Mouse (Mus musculus) hindbrain, embryonic 15.5 days (tissue): ENCODE results near the gene Hcn2. TPM values are rescaled to one million over a fixed set of nuclear protein-coding genes. Genes with fewer than 3 reads are reported as not detected.

Source experiments
- ATAC-seq: fragments of 200-750 bp; cut with Nextera tagmentation; 2 replicates; pipeline ENCODE4 v1.8.0; 2017; ENCODE audit warnings: low read depth, moderate number of reproducible peaks, moderate TSS enrichment; ENCODE audit not compliant: low FRiP score
- H3K27ac ChIP-seq: fragments of 300-500 bp; sonication (generic); replicated peaks from 2 replicates; pipeline ENCODE4 v1.5.1; 2015; ENCODE audit warnings: mild to moderate bottlenecking, inconsistent platforms
- H3K27me3 ChIP-seq: fragments of 300-500 bp; sonication (generic); 2 replicates; pipeline ENCODE4 v1.6.1; 2015; ENCODE audit warnings: control low read depth, inconsistent platforms
- H3K36me3 ChIP-seq: fragments of 300-500 bp; sonication (generic); 2 replicates; pipeline ENCODE4 v1.6.1; 2015; ENCODE audit warnings: control low read depth, inconsistent platforms
- H3K4me1 ChIP-seq: fragments of 300-500 bp; sonication (generic); replicated peaks from 2 replicates; pipeline ENCODE4 v1.6.1; 2015; ENCODE audit warnings: control low read depth, inconsistent platforms
- H3K4me2 ChIP-seq: fragments of 300-500 bp; sonication (generic); 2 replicates; pipeline ENCODE4 v1.6.1; 2015; ENCODE audit warnings: moderate library complexity, mild to moderate bottlenecking, inconsistent platforms
- H3K4me3 ChIP-seq: fragments of 300-500 bp; sonication (generic); 2 replicates; pipeline ENCODE4 v1.5.1; 2015; ENCODE audit warnings: mild to moderate bottlenecking, inconsistent platforms
- H3K9ac ChIP-seq: fragments of 300-500 bp; sonication (generic); 2 replicates; pipeline ENCODE4 v1.6.1; 2015; ENCODE audit warnings: inconsistent platforms
- H3K9me3 ChIP-seq: fragments of 300-500 bp; sonication (generic); 2 replicates; pipeline ENCODE4 v1.6.1; 2016; ENCODE audit warnings: control low read depth, inconsistent platforms
- WGBS: fragments of 180-500 bp; shearing (Covaris S2); methylation state at CpG from one replicate; pipeline ENCODE4 v1.1.7; 2015; 5-methylcytosine and 5-hydroxymethylcytosine counted together
- polyA plus RNA-seq: library from polyadenylated mRNA; unstranded; fragments of >200 nt; fragmentation: Nextera tagmentation; extraction: Ambion mirVana; gene quantifications from 2 replicates; pipeline ENCODE4 v1.2.1, GENCODE M21; 2015

Hcn2 gene
- polyA plus RNA-seq, 1 experiment from 2014 or later: 2.8 TPM

DNA sequence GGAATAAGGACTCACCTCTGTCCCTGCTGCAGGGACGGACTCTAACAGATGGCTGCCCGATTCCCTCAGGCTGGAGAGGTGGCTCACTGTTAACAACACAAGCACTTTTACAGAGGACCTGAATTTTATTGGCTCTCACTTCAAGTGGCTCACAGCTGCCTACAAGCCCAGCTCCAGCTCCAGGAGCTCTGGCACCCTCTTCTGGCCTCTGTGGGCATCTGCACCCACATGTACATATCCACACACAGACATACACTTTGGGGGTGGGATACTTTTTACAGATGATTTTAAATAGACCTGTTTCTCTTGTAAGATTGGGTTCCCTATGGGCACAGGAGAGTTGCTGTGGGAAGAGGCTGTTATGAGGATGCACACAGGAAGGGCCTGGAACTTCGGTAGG lies 55.9 kb downstream of the Hcn2 start:
- Histone ChIP-seq H3K27me3 (peaks cover 8% of the 10 kb centered on the region; the same call in 1 of the 2 replicates), H3K27ac (no peak overlapping the region), H3K9ac (no peak overlapping the region), H3K9me3 (no peaks in the 10 kb centered on the region), H3K4me2 (no peak overlapping the region), H3K4me3 (no peak overlapping the region), H3K36me3 (no peaks in the 10 kb centered on the region), H3K4me1 (peaks cover 19% of the 10 kb centered on the region)
- no peak for ATAC-seq
- 94% methylated on average over 3 of the region's 3 CpGs for WGBS

GRCm38 (mm10) chr10:79773208-79773607 lies 56.8 kb downstream of the Hcn2 start:
- H3K27ac ChIP-seq: no peak overlapping the region
- H3K9ac ChIP-seq: no peak overlapping the region
- no peaks in the 10 kb centered on the region for H3K9me3 ChIP-seq
- peaks cover 12% of the 10 kb centered on the region for H3K27me3 ChIP-seq
- H3K4me2 ChIP-seq: no peak overlapping the region
- H3K36me3 ChIP-seq: no peaks in the 10 kb centered on the region
- 89% methylated on average over 2 of the region's 2 CpGs for WGBS
- H3K4me3 ChIP-seq: no peak overlapping the region
- no peak for ATAC-seq
- H3K4me1 ChIP-seq: peaks cover 16% of the 10 kb centered on the region

- no peak overlapping the region for H3K4me2 ChIP-seq
- 68% methylated on average over 5 of the region's 5 CpGs for WGBS
- no peaks in the 10 kb centered on the region for H3K36me3 ChIP-seq
- no peak overlapping the region for H3K4me3 ChIP-seq
- no peak overlapping the region for H3K27ac ChIP-seq
- peaks cover 14% of the 10 kb centered on the region for H3K4me1 ChIP-seq
- no peak for ATAC-seq
- H3K9me3 ChIP-seq: no peaks in the 10 kb centered on the region
- H3K9ac ChIP-seq: no peak overlapping the region
- peaks cover 19% of the 10 kb centered on the region for H3K27me3 ChIP-seq
These were observed 58.2 kb downstream of the Hcn2 start for GRCm38 (mm10) chr10:79774486-79775279.

DNA sequence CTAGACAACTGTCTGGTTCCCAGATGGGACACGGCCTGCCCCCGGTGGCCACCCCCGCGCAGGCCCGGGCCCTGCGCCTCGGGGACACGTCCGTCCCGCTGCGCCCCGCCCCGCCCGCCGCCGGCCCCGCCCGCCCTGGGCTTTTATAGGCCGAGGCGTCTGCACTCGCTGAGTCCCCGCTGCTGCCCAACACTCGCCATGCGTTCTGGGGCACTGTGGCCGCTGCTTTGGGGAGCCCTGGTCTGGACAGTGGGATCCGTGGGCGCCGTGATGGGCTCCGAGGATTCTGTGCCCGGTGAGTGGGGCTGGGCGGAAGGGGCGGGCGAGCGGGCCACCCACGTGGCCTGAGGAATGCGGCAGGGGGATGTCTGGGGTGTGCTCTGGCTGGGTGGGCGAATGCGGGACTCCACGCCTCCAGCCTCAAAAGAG lies 60.7 kb downstream of the Hcn2 start, which contains the start of gene Fstl3:
Gene Fstl3 (plus strand): TSS at position 170 of the 429 bp plus-strand sequence.
- ATAC-seq: no peak
- Histone ChIP-seq H3K4me1 (peaks cover 28% of the 10 kb centered on the region), H3K9me3 (no peaks in the 10 kb centered on the region), H3K9ac (no peak within 1 kb of the TSS), H3K27me3 (peaks cover 26% of the 10 kb centered on the region), H3K27ac (no peak within 1 kb of the TSS), H3K4me2 (peak within 1 kb of the TSS; percentile 47), H3K36me3 (no peaks in the 10 kb centered on the region), H3K4me3 (peak within 1 kb of the TSS; percentile 22)
- 1% methylated on average over 33 of the region's 39 CpGs for WGBS

- Histone ChIP-seq H3K4me3 (no peak overlapping the region), H3K4me1 (peaks cover 28% of the 10 kb centered on the region), H3K4me2 (no peak overlapping the region), H3K36me3 (no peaks in the 10 kb centered on the region), H3K27ac (no peak overlapping the region), H3K9ac (no peak overlapping the region), H3K9me3 (no peaks in the 10 kb centered on the region), H3K27me3 (peaks cover 28% of the 10 kb centered on the region)
- no peak for ATAC-seq
- 4% methylated on average over 15 of the region's 15 CpGs for WGBS
These were observed 61.6 kb downstream of the Hcn2 start for GRCm38 (mm10) chr10:79778006-79778405.

DNA sequence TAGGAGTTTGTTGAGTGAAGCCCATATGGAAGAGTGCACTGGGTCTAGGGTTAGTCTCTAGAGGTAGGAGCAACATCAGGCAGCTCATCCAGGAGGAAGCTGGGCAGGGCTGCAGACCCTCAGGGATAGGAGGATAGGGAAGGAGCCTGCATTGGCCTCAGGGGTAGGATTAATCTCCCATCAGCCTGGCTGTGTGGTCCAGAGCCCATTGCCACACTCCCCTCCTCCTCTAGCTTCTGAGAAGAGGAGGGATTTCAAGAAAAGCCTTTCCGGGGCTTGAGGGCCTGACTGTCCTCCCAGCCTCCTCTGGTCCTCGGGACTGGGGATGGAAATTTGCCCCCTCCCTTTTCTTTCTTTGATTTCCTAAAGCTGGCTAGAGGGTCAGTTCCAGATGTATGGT lies 62.8 kb downstream of the Hcn2 start:
- peaks cover 30% of the 10 kb centered on the region for H3K27me3 ChIP-seq
- H3K9me3 ChIP-seq: no peaks in the 10 kb centered on the region
- H3K27ac ChIP-seq: no peak overlapping the region
- H3K9ac ChIP-seq: no peak overlapping the region
- H3K4me2 ChIP-seq: no peak overlapping the region
- H3K4me1 ChIP-seq: peaks cover 28% of the 10 kb centered on the region
- ATAC-seq: no peak
- H3K36me3 ChIP-seq: no peaks in the 10 kb centered on the region
- no peak overlapping the region for H3K4me3 ChIP-seq
- WGBS: 17% methylated on average over 2 of the region's 2 CpGs

DNA sequence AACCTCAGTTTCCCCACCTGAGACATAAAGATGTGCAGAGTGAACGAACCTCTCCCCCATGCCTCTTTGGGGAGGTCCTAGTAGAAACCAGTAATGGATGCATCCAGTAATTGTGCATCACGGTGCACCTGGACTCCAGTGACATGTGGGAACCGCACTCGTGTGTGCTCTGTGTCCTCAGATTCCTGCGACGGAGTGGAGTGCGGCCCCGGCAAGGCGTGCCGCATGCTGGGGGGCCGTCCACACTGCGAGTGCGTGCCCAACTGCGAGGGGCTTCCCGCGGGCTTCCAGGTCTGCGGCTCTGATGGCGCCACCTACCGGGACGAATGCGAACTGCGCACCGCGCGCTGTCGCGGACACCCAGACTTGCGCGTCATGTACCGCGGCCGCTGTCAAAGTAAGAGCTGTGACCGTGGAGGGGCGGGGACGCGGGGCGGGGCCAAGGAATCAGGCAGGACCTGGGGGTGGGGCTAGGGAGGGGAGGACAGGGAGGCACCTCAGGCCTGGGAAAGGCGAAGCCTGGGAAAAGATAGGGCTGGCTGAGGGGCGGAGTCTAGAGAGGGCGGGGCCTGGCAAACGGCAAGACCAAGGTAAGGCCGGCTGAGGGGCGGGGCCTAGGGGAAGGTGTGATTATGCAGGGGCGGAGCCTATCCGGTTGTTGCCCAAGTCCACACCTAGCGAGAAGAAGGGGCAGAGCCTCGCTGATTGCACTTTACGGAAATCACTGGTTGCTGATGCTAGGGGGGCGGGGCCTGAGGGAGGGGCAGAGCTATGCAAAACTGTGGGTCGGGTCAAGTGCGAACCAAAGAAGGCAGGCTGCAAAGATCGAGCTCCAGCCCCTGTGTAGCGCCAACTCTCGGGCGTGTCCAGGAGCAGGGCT lies 63.6 kb downstream of the Hcn2 start:
- Histone ChIP-seq H3K36me3 (no peaks in the 10 kb centered on the region), H3K9ac (peak overlapping the region; percentile 47; the same call in 1 of the 2 replicates), H3K4me3 (peak overlapping the region; percentile 49), H3K27me3 (peaks cover 30% of the 10 kb centered on the region), H3K9me3 (no peaks in the 10 kb centered on the region), H3K27ac (peak overlapping the region; percentile 61), H3K4me1 (peaks cover 28% of the 10 kb centered on the region), H3K4me2 (peak overlapping the region; percentile 89)
- 1% methylated on average over 55 of the region's 55 CpGs for WGBS
- ATAC-seq: peak; percentile 94

GRCm38 (mm10) chr10:79780664-79781015 lies 64.2 kb downstream of the Hcn2 start:
- peaks cover 30% of the 10 kb centered on the region for H3K27me3 ChIP-seq
- H3K4me2 ChIP-seq: peak overlapping the region; percentile 89
- H3K9me3 ChIP-seq: no peaks in the 10 kb centered on the region
- WGBS: 1% methylated on average over 13 of the region's 13 CpGs
- H3K4me1 ChIP-seq: peaks cover 28% of the 10 kb centered on the region
- H3K9ac ChIP-seq: peak overlapping the region; percentile 47; the same call in 1 of the 2 replicates
- no peaks in the 10 kb centered on the region for H3K36me3 ChIP-seq
- ATAC-seq: no peak
- peak overlapping the region; percentile 61 for H3K27ac ChIP-seq
- peak overlapping the region; percentile 49 for H3K4me3 ChIP-seq

DNA sequence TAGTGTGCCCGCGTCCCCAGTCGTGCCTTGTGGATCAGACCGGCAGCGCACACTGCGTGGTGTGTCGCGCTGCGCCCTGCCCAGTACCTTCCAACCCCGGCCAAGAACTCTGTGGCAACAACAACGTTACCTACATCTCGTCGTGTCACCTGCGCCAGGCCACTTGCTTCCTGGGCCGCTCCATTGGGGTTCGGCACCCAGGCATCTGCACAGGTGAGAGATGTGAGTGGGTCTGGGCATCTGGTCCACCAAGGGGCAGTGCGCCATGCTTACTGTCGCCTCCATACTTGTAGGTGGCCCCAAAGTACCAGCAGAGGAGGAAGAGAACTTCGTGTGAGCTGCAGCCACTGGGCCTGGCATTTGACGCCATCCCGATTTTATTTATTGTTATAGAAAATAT lies 64.7 kb downstream of the Hcn2 start:
- ATAC-seq: no peak
- Histone ChIP-seq H3K27ac (no peak overlapping the region), H3K9me3 (no peaks in the 10 kb centered on the region), H3K36me3 (no peaks in the 10 kb centered on the region), H3K9ac (no peak overlapping the region), H3K27me3 (peaks cover 28% of the 10 kb centered on the region), H3K4me2 (peak overlapping the region; percentile 89), H3K4me1 (peaks cover 28% of the 10 kb centered on the region), H3K4me3 (peak overlapping the region; percentile 49)
- 29% methylated on average over 21 of the region's 21 CpGs for WGBS

DNA sequence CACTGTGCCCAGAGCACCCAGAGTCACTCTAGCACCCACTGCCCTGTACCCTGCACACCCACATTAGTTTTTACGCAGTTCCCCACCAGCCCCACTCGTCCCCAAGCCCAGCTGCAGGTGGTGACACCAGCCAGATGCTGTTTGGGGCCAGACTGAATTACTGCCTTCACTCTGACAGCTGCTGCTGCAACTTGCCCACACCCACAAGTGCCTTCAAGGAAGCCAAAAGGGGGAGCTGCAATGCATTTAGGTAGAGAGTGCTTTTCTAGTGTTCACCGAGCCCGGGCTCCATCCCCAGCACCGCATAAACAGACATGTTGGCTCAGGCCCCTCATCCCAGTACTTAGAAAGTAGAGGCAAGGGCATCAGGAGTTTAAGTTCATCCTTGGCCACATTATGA lies 65.5 kb downstream of the Hcn2 start:
- no peak overlapping the region for H3K4me2 ChIP-seq
- 59% methylated on average over 5 of the region's 5 CpGs for WGBS
- no peak overlapping the region for H3K27ac ChIP-seq
- no peak overlapping the region for H3K9ac ChIP-seq
- H3K9me3 ChIP-seq: no peaks in the 10 kb centered on the region
- ATAC-seq: no peak
- H3K4me1 ChIP-seq: peaks cover 27% of the 10 kb centered on the region
- peaks cover 23% of the 10 kb centered on the region for H3K27me3 ChIP-seq
- no peak overlapping the region for H3K4me3 ChIP-seq
- H3K36me3 ChIP-seq: no peaks in the 10 kb centered on the region

GRCm38 (mm10) chr10:79783050-79783449 lies 66.6 kb downstream of the Hcn2 start:
- peaks cover 17% of the 10 kb centered on the region for H3K4me1 ChIP-seq
- no peak overlapping the region for H3K9ac ChIP-seq
- H3K9me3 ChIP-seq: no peaks in the 10 kb centered on the region
- 63% methylated on average over 7 of the region's 7 CpGs for WGBS
- H3K27ac ChIP-seq: no peak overlapping the region
- no peak overlapping the region for H3K4me3 ChIP-seq
- H3K36me3 ChIP-seq: no peaks in the 10 kb centered on the region
- no peak for ATAC-seq
- H3K27me3 ChIP-seq: peaks cover 20% of the 10 kb centered on the region
- H3K4me2 ChIP-seq: no peak overlapping the region
